Mouse (Mus musculus): ENCODE measurements around the gene Grrp1. TPM values are rescaled to one million over a fixed set of nuclear protein-coding genes. Genes with fewer than 3 reads are reported as not detected.
A peak's percentile ranks its signal among the peaks of the same experiment; 100 is the strongest.
"Not testable (repeated sequence)": the region's sequence is repeated elsewhere in the genome, so short reads cannot be mapped to it uniquely, and the experiment has no call there.

Grrp1 gene
- polyA plus RNA-seq, 1 experiment from 2014 or later: 4.2 TPM

DNA sequence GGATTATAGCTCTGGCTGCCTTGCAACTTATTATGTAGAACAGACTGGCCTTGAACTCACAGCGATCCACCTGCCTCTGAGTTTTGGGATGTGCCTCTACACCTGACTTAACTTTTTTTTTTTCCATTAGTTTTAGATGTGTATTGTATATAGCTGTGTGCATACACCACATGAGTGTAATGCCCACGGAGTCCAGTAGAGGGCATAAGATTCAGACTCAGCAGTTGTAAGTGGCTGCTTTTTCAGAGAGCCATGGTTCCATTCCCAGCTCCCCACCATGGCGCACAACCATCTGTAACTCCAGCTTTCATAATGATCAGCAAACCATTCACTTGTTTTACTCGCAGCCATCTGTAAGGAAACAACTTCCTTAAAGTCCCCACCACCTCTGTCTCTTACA, 42.6 kb upstream of the Grrp1 start:
- Histone ChIP-seq H3K4me3 (ENCODE audit: low read depth, low read length) (no peak overlapping the region), H3K4me1 (replicated peaks; ENCODE audit: control insufficient read depth, insufficient read depth) (no peaks in the 10 kb centered on the region), H3K27ac (replicated peaks) (no peak overlapping the region), H3K9ac (ENCODE audit: low read length) (no peak overlapping the region), H3K36me3 (ENCODE audit: control insufficient read depth, insufficient read depth, low read length) (no peaks in the 10 kb centered on the region), H3K9me3 (ENCODE audit: control insufficient read depth, low read length) (no peaks in the 10 kb centered on the region), H3K4me2 (replicated peaks; ENCODE audit: low read depth) (no peak overlapping the region), H3K27me3 (ENCODE audit: control insufficient read depth, insufficient read depth, low read length) (no peaks in the 10 kb centered on the region)
- no peak for ATAC-seq (ENCODE audit: low FRiP score, low TSS enrichment)
- no peak for DNase-seq (ENCODE audit: low spot score)
- TF ChIP-seq EP300 (optimal IDR thresholded peaks at IDR 0.05) (no peak), CTCF (IDR thresholded peaks at IDR 0.05; ENCODE audit: low read depth) (peak; percentile 33)
- 87% methylated on average over 4 of the region's 4 CpGs for WGBS

DNA sequence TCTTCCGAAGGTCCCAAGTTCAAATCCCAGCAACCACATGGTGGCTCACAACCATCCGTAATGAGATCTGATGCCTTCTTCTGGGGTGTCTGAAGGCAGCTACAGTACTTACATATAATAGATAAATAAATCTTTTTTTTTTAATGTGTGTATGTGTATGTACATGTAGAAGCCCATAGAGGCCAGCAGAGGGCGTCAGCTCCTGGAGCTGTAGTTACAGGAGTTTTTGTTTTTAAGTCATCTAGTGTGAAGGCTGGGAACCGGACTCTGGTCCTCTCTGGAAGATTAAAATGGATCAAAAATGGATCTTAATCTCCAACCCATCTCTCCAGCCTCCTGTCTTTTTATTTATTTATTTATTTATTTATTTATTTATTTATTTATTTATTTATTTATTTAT, 42.2 kb upstream of the Grrp1 start:
- not testable (repeated sequence) for H3K9me3 ChIP-seq (ENCODE audit: control insufficient read depth, low read length); H3K27ac ChIP-seq (replicated peaks); ATAC-seq (ENCODE audit: low FRiP score, low TSS enrichment); H3K27me3 ChIP-seq (ENCODE audit: control insufficient read depth, insufficient read depth, low read length); H3K9ac ChIP-seq (ENCODE audit: low read length); H3K4me3 ChIP-seq (ENCODE audit: low read depth, low read length); H3K4me2 ChIP-seq (replicated peaks; ENCODE audit: low read depth); H3K36me3 ChIP-seq (ENCODE audit: control insufficient read depth, insufficient read depth, low read length); DNase-seq (ENCODE audit: low spot score); H3K4me1 ChIP-seq (replicated peaks; ENCODE audit: control insufficient read depth, insufficient read depth)
- 0 out of 2 replicates have a peak, but pooled peaks have one; percentile 10 for TF ChIP-seq CTCF (IDR thresholded peaks at IDR 0.05; ENCODE audit: low read depth)
- WGBS: 85% methylated on average over 4 of the region's 4 CpGs

DNA sequence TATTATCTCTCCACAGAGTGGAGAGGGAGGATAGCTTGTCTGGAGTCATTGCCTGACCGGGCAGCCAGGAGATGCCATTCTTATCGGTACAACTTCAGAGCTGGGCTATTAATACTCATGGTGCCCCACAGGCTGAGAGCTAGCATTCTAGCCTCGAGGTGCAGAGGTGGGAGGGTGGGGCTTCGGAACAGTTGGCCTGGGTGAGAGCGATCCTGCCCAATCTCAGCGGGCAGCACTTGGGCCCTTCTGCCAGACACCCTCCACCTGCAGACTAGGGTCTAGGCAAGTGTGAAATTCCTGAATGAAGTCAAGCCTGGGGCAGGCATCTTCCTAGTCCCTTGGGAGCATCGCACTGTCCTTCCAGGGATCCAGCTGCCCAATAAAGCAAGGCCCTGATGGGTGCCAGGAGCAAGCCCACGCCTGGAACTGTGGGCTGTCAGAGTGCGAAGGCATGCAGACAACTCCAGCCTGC, 39.8 kb upstream of the Grrp1 start:
- H3K9ac ChIP-seq (ENCODE audit: low read length): no peak overlapping the region
- H3K9me3 ChIP-seq (ENCODE audit: control insufficient read depth, low read length): no peaks in the 10 kb centered on the region
- no peak overlapping the region for H3K4me3 ChIP-seq (ENCODE audit: low read depth, low read length)
- 55% methylated on average over 9 of the region's 9 CpGs for WGBS
- no peaks in the 10 kb centered on the region for H3K36me3 ChIP-seq (ENCODE audit: control insufficient read depth, insufficient read depth, low read length)
- no peak overlapping the region for H3K27ac ChIP-seq (replicated peaks)
- no peak overlapping the region for H3K4me2 ChIP-seq (replicated peaks; ENCODE audit: low read depth)
- TF ChIP-seq CTCF (IDR thresholded peaks at IDR 0.05; ENCODE audit: low read depth) (no peak), EP300 (optimal IDR thresholded peaks at IDR 0.05) (no peak)
- DNase-seq (ENCODE audit: low spot score) (no peak), ATAC-seq (ENCODE audit: low FRiP score, low TSS enrichment) (no peak)
- H3K4me1 ChIP-seq (replicated peaks; ENCODE audit: control insufficient read depth, insufficient read depth): 0 out of 2 replicates have a peak, but pooled peaks cover 1% of the 10 kb centered on the region
- H3K27me3 ChIP-seq (ENCODE audit: control insufficient read depth, insufficient read depth, low read length): no peaks in the 10 kb centered on the region

DNA sequence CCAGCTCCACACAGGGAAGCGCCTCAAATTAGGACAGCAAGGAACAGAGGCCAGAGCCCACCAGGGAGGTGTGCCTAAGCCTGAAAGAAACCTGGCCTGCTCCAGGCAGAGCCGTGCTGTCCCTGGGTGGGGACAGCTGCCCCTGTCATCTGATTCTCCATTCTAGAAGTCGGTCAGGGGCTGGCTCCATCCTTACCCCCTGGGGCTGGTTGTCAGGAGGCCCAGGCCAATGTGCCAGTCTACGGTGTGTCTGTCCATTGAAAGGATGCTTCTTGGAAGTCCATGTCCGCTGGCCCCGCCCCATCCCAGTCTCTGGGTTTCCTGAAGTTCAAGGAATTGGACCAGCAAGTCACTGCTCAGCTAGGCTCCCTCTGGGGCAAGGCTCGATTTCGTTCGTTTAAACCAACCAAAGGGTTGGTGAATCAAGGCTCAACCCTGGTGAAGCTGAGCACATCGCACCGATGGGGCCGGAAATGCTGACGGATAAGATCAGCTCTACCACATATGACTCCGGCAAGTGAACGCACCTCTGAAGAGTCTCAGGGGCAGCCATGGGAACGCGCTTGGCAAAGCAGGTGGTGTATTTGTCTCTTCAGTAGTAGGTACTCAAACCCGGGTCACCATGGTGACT, 39.3 kb upstream of the Grrp1 start:
- Histone ChIP-seq H3K9ac (ENCODE audit: low read length) (no peak overlapping the region), H3K36me3 (ENCODE audit: control insufficient read depth, insufficient read depth, low read length) (no peaks in the 10 kb centered on the region), H3K27ac (replicated peaks) (no peak overlapping the region), H3K4me3 (ENCODE audit: low read depth, low read length) (no peak overlapping the region), H3K27me3 (ENCODE audit: control insufficient read depth, insufficient read depth, low read length) (no peaks in the 10 kb centered on the region), H3K4me2 (replicated peaks; ENCODE audit: low read depth) (no peak overlapping the region), H3K9me3 (ENCODE audit: control insufficient read depth, low read length) (no peaks in the 10 kb centered on the region), H3K4me1 (replicated peaks; ENCODE audit: control insufficient read depth, insufficient read depth) (0 out of 2 replicates have a peak, but pooled peaks cover 3% of the 10 kb centered on the region)
- no peak for TF ChIP-seq CTCF (IDR thresholded peaks at IDR 0.05; ENCODE audit: low read depth)
- no peak for TF ChIP-seq EP300 (optimal IDR thresholded peaks at IDR 0.05)
- ATAC-seq (ENCODE audit: low FRiP score, low TSS enrichment): no peak
- WGBS: 69% methylated on average over 18 of the region's 18 CpGs
- DNase-seq (ENCODE audit: low spot score): no peak

DNA sequence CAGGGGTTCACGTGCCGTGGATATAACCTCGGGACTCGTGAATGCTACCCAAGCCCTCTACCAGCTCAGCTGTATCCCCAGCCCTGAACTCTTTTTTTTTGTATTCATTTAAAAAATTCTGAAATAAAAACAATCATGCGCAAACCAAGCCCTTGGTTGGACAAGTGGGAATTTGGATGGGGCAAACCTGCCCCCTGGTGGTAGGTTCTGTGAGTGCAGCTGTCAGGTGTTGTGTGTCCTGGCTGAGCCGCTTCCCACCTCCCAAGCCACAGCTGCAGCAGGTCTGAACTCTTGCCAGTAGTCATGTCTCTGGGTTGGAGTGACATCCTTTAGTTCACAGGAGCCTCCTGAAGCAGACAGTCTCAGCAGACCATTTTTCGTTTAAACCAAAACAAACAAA, 38.2 kb upstream of the Grrp1 start:
- no peaks in the 10 kb centered on the region for H3K27me3 ChIP-seq (ENCODE audit: control insufficient read depth, insufficient read depth, low read length)
- no peak for TF ChIP-seq EP300 (optimal IDR thresholded peaks at IDR 0.05)
- peak; percentile 95 for TF ChIP-seq CTCF (IDR thresholded peaks at IDR 0.05; ENCODE audit: low read depth)
- DNase-seq (ENCODE audit: low spot score) (peak; percentile 88), ATAC-seq (ENCODE audit: low FRiP score, low TSS enrichment) (no peak)
- no peaks in the 10 kb centered on the region for H3K36me3 ChIP-seq (ENCODE audit: control insufficient read depth, insufficient read depth, low read length)
- no peak overlapping the region for H3K27ac ChIP-seq (replicated peaks)
- WGBS: 14% methylated on average over 7 of the region's 7 CpGs
- H3K9ac ChIP-seq (ENCODE audit: low read length): no peak overlapping the region
- H3K4me1 ChIP-seq (replicated peaks; ENCODE audit: control insufficient read depth, insufficient read depth): 0 out of 2 replicates have a peak, but pooled peaks cover 3% of the 10 kb centered on the region
- H3K4me3 ChIP-seq (ENCODE audit: low read depth, low read length): no peak overlapping the region
- H3K4me2 ChIP-seq (replicated peaks; ENCODE audit: low read depth): no peak overlapping the region
- H3K9me3 ChIP-seq (ENCODE audit: control insufficient read depth, low read length): no peaks in the 10 kb centered on the region

All from stomach, postnatal 0 days (tissue).